Mouse (Mus musculus) c-Kit-positive CD71-negative TER-119-negative erythroid progenitor cells, embryonic 14.5 days (primary cell): Measurements from ENCODE around the gene Acaca.
A peak's percentile ranks its signal among the peaks of the same experiment; 100 is the strongest.

ENCODE experiments used
- DNase-seq: peaks from one replicate; pipeline ENCODE4 v3.0.0-alpha.2; 2013; ENCODE audit warnings: low read depth

The Acaca gene

DNA sequence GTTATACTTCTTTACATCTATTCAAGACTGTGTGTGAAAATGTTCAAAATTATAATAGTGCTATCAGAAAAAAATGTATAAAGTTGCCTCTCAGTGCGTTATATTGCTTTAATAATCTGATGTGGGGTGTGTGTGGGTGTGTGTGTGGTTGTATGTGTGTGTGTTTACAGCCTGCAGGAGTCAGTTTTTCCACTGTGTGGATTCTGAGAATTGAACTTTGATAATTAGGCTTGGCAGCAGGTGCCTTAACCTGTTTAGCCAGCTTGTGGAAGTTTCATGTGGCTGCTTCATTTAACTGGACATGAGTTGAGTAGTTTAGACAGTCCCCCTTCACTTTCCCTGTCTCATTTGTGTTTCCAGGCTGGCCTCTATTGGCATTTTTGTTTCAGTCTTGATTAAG is 117.9 kb downstream of the Acaca start:
- DNase-seq = no peak

GRCm38 (mm10) chr11:84251170-84251569 is 121.7 kb downstream of the Acaca start:
- no peak for DNase-seq

- DNase-seq = no peak
Measured at GRCm38 (mm10) chr11:84252425-84252824, 123.0 kb downstream of the Acaca start.

DNA sequence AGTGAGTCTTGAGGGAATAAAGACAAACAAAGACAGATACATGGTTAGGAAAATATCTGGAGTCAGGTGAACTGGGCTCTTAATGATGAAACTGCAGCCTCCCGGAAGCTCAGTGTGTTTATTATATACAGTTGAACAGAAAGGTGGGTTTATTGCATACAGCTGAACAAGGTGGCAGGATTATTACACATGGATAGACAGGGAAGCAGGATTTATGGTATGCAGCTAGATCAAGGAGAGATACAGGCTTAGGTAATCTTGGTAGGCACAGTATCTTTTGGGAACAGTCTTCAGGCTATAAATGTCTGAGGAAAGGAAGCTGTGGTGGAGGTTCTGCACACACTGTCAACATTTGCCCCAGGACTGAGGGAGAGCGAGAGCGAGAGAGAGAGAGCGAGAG is 126.4 kb downstream of the Acaca start:
- DNase-seq = no peak

DNA sequence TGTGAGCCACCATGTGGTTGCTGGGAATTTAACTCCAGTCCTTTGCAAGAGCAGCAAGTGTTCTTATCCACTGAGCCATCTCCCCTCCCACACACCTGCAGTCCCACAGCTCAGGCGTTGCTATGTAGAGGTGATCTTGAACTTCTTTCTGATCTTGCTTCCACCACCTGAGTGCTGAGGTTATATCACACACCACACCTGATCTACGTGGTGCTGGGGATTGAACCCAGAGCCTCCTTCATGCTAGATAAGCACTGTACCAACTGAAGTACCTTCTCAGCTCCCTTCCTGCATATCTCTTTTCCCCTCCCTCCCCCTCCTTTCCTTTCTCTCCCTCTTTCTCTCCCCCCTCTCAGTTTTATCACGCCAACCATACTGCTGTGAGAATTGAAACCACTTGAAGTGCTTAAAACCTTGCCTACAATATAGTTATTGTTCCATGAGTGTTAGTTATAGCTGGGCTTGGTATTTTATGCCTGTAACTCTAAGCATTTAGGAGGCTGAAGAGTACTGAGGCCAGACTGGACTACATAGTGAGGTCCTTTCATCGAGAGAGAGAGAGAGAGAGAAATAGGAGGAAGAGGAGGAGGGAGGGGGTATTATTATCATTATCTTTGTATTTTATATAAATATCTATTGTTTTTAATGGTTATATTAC is 128.7 kb downstream of the Acaca start:
- no peak for DNase-seq

GRCm38 (mm10) chr11:84264490-84264889 is 135.0 kb downstream of the Acaca start:
- peak; percentile 16 for DNase-seq

GRCm38 (mm10) chr11:84268068-84268467 is 138.6 kb downstream of the Acaca start:
- peak; percentile 8 for DNase-seq

GRCm38 (mm10) chr11:84270511-84270910 is 141.0 kb downstream of the Acaca start:
- DNase-seq = no peak

DNA sequence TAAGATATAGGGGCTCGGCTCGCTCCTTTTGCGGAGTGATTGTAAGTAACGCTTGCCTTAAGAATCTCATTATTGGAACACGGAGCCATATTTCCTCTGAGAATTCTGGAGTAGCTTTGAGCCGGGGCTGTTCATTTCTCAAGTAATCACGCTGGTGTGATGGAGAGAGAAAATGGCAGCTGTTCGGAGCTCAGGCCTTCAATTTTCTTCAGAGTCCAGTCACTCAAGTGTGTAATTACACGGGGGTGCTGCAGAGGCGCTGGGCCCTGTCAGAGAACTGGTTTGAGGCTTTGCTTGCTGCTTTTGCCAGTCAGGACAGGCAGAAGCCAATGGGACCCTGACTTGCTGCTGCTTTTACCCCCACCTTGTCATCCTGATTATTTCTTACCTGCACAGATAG is 142.5 kb downstream of the Acaca start:
- no peak for DNase-seq

DNA sequence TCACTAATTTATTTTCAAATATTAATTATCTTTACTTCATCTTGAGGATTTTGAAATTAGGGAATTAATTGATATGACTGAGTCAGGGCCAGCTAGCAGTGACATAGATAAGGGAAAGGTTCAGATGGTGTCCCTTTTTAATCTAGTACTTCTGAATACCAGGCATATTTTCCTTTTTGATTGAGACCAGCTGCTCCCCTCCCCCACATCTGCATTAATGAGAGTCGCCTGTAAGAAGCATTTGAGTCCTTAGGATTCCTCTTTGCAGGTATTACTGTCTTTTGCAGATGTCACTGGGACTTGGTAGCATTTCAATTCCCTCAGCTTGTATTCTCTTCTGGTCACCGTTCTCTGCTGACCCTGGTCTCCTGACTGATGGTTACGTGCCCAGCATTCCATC is 143.1 kb downstream of the Acaca start:
- DNase-seq = no peak

- DNase-seq = no peak
Measured at GRCm38 (mm10) chr11:84276979-84277378, 147.5 kb downstream of the Acaca start.

DNA sequence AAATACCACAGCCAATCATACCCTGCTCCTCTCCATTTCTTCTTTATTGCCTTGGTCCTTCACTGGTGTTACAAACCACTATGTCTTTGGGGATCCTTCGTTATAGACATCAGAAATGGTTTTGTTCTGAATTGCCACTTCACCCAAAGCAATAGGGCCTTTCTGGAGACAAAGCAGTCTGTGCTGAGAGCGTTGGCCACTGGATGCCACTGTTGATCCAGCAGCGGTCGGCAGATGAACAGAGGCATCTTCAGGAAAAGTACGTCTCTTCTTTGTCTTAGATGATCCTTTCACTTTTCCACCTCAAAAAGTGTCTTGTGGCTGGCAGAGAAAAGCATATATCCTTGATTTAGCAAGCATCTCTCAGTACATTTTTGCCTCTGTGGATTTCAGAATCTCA is 151.8 kb downstream of the Acaca start:
- no peak for DNase-seq

DNA sequence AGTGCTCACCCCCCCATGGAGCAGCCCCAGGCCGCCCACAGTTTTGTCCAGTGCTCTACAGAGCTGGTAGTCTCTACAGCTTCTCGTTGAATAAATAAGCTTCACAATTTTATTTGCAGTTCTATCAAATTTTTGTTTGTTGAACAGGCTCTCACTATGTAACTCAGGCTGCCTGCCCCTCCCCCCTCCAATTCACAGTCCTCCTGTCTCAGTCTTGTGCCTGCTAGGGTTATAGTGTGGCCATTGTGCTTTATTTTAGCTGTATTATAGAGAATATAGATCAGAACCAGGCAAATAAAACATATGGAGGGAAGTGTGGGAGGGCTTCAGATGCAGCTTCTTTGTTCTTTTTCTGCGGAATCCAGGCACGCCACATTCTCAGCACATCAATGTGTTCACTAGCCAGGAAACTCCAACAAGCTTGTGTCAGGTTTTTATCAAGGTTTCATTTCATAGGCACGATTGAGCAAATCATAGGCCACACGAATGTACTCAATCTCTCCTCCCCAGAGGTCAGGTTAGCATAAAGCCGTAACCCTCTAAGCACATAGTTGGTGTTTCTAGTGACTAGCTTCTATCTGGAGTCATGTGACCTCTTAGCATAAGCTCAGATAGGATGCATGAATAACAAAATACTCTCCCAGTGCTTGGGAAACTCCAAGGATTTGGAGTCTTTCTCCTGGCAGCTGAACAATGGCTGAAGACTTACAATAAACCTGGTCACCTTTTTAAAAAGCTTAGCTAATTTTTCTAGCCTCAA is 153.7 kb downstream of the Acaca start:
- DNase-seq = no peak

GRCm38 (mm10) chr11:84290781-84291180 is 161.3 kb downstream of the Acaca start:
- DNase-seq = no peak

GRCm38 (mm10) chr11:84292532-84292931 is 163.1 kb downstream of the Acaca start:
- no peak for DNase-seq

DNA sequence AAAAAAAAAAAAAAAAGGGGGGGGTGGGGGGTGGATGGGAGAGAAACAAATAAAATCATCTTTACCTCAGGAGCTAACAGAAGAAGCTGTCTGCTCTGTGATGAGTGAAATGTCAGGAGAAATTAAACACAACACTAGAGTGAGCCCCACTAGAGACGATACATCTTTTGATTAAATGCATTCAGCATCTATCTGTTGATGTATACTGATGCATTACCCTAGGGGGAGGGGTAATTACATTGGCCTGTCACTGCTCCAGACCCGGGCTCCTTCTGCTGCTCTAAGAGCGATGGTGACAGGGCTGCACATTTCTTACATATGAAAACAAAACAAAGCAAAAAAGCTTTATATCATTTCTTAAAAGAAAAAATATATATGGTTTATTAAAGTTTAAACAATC is 163.8 kb downstream of the Acaca start:
- no peak for DNase-seq

- DNase-seq = no peak
Measured at GRCm38 (mm10) chr11:84296337-84296736, 166.9 kb downstream of the Acaca start.

GRCm38 (mm10) chr11:84305474-84305873 is 176.0 kb downstream of the Acaca start:
- no peak for DNase-seq

GRCm38 (mm10) chr11:84306158-84306742 is 176.8 kb downstream of the Acaca start:
- no peak for DNase-seq

GRCm38 (mm10) chr11:84324032-84324752 is 194.7 kb downstream of the Acaca start:
- DNase-seq = no peak

DNA sequence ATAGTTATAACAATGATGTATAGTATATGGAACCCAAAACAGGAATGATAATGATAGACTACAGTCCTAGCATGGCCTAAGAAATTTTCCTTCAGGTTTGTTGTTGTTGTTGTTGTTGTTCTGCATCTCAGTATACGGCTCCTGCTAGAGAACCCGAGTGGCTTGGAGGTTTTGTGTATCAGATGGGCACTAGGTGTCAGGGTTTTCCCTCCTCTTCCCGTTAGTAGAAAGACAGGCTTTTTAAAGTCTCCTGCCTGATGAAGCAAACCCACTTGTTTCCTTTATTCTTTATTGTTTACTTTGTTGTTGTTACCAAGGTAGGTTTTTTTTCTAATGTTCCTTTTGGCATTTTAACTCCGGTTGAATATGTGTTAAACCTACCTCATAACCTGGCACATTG is 197.6 kb downstream of the Acaca start:
- no peak for DNase-seq

GRCm38 (mm10) chr11:84332384-84332783 is 202.9 kb downstream of the Acaca start:
- no peak for DNase-seq

DNA sequence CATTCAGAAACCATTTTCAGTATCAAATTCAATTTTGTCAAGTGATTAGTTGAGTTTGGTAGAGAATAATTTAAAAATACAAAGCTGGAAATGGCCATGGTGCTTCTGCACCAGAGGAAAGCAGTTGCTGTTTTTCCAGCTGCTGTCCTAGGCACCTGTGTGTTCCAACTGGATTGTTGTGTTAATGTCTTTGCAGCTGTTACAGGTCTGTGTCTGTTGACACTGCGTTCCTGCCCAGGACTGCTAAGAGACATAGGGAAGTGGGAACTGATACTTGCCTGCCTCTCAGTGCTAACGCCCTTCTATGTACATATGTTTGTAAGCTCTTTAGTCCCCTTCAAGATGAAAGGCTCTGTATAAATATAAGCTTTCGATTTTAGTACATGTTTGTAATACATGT is 203.4 kb downstream of the Acaca start:
- DNase-seq = no peak
